Mouse (Mus musculus): Measurements from ENCODE around the gene Luc7l3.
A peak's percentile ranks its signal among the peaks of the same experiment; 100 is the strongest.

- peak; percentile 94 for TF ChIP-seq CTCF (IDR thresholded peaks at IDR 0.05; ENCODE audit: low read depth, low read length)
- no peak for TF ChIP-seq POLR2AphosphoS5 (IDR thresholded peaks at IDR 0.05; ENCODE audit: insufficient replicate concordance, low read depth, low read length)
- no peak for TF ChIP-seq TAL1 (conservative IDR thresholded peaks at IDR 0.05; ENCODE audit: low read depth, low read length)
- TF ChIP-seq GATA1 (IDR thresholded peaks at IDR 0.05; ENCODE audit: borderline replicate concordance, low read length), result no peak
These were observed 44.9 kb downstream of the Luc7l3 start for GRCm38 (mm10) chr11:94276869-94277337.

Measured in G1E (cell line).